Mouse (Mus musculus): ENCODE results near the gene Rhox10.
"Not testable (repeated sequence)": the region's sequence is repeated elsewhere in the genome, so short reads cannot be mapped to it uniquely, and the experiment has no call there.

Gene Rhox10

DNA sequence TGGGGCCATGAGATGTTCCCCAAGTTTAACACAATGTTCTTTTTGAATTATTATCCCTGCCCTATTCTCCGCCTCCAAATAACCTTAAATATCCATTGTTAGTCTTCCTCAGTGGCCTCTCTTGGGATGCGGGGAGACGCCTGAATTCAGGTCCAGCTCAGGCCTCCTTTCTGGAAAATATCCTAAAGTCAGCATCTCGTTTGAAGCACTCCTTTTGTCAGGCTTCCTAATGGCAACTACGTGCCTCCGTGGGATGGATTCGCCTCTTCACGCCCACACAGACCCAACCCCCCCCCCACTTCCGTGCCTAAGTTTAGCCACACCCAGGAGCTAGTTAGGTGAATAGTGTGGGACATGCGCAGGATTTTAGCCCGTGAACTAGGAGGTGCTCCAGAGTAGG lies at the start of gene Rhox10:
TSS of gene Rhox10 (plus strand) at position 301 of the 400 bp plus-strand sequence.
- DNase-seq, result no peak

DNA sequence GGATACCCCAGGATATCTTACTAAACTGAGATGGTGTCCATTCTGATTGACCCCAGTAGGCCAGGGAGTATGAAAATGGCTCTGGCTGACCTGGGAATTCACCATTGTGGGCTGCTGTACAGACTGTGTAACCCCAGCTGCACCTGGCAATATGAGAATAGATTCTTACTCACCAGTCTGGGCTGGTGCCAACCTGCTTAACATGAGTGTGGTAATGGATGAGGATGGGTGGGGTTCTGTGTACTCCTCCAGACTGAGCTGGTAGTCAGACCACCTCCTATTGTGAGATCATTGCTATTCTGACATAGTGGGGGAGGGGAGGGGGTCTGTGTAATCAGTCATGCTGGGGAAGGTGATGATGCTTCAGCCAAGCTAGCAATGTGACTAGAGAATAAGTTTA lies 47.7 kb upstream of the Rhox10 start, which contains the start of gene Btg1-ps1:
TSS of gene Btg1-ps1 (minus strand) at position 219 of the 400 bp plus-strand sequence.
- DNase-seq, result not testable (repeated sequence)

DNA sequence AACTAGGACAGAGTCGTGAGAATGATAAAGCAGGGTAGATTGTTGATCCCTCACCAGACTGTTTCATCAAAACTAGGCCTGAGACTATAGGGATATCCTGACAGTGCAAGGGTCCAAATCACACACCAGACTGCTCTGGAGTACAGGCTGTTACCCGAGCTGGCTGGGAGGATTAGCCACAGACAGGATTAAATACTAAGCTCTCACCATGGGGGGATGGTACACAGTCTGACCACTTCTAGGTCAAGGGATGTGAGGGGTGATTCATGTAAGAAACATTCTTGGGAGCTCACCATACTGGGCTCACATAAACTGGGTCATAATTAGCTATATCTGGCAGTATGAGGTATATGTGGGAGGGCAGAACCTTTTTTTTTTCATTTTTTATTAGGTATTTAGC lies 32.4 kb upstream of the Rhox10 start:
- no peak for DNase-seq

DNA sequence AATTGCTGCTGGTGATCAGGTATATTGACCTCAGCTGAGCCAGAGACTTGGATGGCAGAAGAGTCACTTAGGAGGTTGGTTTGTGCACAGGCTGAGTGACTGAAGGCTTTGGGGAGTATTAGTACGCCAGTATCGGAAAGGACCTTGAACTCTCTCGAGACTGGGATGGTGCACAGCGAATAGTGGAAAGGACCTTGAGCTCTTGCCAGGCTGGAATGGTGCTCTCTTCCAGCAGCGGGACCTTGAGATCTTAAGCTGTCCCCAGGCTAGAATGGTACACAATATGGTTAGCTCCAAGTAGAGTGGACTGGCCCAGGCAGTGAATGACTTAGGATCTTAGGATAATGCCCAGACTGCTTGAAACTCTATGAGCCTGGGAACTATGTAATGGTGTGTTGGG lies 26.6 kb upstream of the Rhox10 start:
- no peak for DNase-seq

DNA sequence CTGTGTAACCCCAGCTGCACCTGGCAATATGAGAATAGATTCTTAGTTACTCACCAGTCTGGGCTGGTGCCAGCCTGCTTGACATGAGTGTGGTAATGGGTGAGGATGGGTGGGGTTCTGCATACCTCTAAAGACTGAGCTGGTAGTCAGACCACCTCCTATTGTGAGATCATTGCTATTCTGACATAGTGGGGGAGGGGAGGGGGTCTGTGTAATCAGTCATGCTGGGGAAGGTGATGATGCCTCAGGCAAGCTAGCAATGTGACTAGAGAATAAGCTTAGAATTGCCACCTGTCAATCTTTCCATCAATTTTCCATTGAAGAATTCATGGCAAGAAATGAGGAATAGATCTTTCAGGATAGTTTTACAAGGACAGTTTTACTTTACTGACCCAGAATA lies 23.3 kb upstream of the Rhox10 start, which contains the start of gene Btg1-ps2:
TSS of gene Btg1-ps2 (minus strand) at position 101 of the 400 bp plus-strand sequence.
- not testable (repeated sequence) for DNase-seq

DNA sequence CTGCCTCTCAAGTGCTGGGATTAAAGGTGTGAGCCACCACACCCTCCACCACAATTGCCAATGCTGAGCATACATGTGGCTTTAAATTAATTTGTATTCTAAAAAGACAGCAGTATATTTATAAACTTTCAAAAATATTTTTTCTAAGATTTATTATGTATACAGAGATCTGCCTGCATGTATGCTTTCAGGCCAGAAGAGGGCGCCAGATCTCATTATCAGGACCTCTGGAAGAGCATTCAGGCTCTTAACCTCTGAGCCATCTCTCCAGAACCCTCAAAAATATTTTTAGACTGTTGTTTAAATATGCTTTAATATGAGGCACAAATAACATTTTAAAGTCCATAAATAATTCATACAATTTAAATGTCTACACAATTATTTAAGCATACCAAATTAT lies 4.7 kb upstream of the Rhox10 start:
- peak; percentile 2 for DNase-seq

DNA sequence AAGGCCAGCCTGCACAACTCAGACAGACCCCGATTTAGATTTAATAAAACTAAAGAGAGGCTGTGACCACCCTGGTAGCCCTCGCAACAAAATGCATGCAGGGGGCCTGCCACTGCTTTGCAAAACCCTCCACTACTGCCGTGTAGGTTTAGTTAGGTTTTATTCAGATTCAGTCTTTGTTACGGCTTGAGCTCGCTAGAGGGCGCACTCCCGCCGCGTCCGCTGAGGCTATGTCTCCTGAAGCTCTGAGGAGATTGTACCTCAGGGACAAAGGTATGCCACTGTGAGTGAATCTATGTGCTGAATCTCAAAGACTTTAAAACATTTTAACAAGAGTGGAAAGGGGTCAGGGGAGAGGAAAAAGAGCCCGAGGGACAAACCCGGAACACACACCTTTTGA lies 18.0 kb downstream of the Rhox10 start:
- peak; percentile 46 for DNase-seq

DNA sequence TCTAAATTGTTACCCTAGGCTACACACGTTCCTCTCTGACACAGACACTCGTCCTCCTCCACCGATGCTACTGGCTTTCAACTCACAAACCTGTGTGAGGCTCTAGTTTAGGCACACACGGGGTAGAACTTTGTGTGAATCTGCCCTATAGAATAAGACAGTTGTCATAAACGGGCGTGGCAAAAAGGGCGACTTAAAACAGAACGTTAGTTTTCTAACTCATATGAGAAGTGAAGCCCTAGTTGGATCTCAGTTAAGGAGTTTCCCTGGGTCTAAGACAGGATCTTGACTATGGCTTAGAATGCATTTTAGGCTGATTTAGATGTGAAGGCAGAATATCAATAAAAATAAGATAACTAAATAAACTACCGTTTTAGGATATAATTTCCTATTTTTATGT lies 18.8 kb downstream of the Rhox10 start, which contains the start of gene Rhox11:
TSS of gene Rhox11 (minus strand) at position 101 of the 400 bp plus-strand sequence.
- DNase-seq, result no peak

DNA sequence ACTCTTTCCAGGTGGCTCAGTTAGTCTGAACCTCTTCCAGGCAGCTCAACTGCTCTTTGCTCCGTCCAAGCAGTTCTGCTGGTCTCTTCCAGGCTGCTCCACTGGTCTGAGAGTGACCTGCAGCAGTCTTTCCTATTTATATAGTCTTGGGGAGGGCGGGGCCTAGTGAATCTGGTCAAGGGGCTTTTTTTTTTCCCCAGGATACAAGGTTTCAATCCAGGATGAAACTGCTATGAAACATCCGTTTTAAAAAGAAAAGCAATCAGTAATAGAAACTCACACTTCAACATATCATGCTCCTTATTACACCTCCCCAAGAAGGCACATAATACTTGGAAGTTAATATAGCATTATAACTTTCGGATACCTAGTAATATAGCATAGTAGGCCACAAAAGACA lies 44.5 kb downstream of the Rhox10 start, which contains the start of gene Rhox12:
TSS of gene Rhox12 (minus strand) at position 101 of the 400 bp plus-strand sequence.
- DNase-seq, result no peak

DNA sequence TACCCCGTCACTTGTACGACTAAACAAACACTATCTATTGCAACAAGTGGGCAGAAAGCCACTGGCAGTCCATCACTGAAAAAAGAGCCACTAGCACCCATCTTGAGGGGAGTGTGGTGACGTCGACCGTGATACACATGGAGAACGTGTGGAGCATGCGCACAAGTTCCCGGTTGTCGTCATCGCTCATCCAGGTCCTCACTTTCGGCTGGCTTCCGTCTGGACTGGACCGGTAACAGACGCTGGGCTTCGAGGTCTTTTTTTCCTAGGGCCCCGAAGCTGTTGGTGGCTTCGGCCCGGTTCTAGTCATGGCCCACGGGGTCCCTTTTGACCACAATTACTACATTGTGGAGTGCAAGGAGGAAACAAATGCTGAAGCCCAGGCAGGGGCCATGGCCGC lies 54.7 kb downstream of the Rhox10 start, which contains the start of gene Rhox13:
TSS of gene Rhox13 (plus strand) at position 238 of the 400 bp plus-strand sequence.
- DNase-seq, result no peak
